Mouse (Mus musculus) CD4-positive helper T cell, adult 2 months (primary cell): ENCODE measurements at regions not wholly inside any gene's neighbourhood (a gene's known extent, or its start where the extent isn't known, plus 50 kb on each side); places are given as distances from the start of the nearest gene placed in this dataset.

Source experiments
- DNase-seq: peaks from one replicate; pipeline ENCODE4 v3.0.0-alpha.2; 2012; ENCODE audit warnings: low read depth, missing footprints, low spot score

DNA sequence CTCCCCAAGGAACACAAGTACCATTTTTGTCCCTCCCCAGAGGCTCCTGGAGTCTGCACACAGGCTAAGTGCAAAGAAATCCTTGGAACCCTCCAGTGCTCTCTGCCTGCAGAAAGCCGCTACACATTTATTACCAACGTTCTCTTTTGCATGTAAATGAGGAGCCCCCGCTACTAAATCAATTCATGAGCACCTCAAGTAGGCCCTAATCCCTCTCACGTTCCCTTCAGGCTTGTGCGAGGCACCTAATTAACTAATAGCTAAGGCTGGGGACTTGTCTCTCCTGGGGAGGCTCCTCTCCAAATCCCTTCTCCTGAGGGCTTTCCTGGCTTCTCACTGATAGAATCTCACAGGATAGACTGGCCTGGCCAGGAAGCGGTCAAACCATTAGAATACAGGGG lies 568.6 kb upstream of the Adam5 start:
- DNase-seq, result no peak

DNA sequence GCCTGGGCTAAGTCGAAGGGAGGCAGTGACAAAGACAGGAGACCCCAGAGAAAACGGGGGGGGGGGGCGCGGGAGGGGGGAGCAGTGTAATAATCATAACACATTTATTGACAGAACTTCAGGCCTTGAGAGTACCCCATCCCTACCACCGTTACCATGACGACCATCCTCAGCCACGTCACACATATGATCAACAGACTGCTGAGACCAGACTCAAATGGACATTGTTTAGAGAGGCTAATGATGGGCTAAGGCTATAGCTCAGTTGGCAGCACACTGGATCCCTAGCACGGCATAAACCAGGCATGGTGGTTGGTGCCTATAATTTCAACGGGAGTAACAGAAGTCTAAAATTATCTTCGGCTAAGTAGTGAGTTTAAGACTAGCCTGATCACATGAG lies 565.8 kb upstream of the Adam5 start:
- no peak for DNase-seq

DNA sequence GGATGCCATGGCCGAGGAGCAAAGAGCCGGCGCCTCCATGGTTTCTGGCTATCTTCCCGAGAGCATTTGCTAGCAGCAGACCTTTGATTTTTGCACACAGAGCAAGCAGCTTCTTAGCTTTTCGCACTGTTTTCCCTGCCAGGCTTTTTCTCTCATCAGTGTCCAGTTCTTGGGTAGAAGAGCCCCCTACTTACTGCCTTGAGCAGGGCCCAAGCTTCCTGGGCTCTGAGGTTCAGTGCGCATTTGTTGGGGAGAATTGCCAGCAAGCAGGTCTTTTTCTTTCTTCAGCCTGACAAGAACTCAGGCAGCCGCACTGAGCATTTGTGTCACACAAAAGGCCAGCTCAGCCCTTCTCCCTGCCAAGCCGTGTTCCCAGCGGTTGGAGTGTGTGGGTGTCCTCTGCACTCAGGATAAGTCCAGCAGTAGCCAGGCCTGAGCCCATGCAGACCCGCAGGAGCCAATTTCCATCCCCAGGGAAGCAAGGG lies 565.2 kb upstream of the Adam5 start:
- no peak for DNase-seq

DNA sequence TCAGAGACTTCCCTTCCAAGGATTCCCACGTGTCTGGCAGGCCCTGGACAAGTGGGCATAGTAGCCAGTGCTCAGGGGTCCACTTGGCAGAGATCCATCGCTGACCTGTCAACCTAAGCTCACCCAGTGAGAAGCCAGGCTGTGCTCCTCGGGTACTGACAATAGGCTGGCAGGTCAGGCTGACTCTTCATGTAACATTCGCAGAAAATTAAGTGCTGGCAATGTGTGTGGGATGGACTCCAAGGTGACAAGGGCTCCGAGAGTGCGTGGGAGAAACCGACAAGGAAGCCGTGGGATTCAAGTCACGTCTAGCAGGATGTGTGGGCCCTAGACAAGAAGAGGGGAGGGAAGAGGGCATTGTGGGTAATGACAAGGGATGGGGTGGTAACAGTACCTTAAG lies 564.6 kb upstream of the Adam5 start:
- no peak for DNase-seq

DNA sequence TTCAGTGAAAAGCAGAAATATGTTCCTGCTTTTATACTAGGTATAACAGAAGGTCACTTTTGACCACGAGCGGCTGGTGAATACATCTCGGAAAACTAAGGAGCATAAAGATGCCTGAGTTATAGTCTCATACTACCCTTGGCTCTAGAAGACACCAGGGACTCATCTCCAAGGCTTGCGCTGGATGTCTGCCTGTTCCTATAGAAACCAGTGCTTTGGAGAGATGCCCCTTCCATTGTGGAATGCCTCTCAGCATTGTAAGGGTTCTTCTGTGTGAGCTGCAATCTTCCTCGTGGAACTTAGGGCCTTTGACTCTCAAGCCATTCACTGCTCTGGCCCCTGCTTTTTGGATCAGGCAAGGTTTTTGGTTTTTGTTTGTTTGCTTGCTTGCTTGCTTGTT lies 561.0 kb upstream of the Adam5 start:
- DNase-seq, result no peak

DNA sequence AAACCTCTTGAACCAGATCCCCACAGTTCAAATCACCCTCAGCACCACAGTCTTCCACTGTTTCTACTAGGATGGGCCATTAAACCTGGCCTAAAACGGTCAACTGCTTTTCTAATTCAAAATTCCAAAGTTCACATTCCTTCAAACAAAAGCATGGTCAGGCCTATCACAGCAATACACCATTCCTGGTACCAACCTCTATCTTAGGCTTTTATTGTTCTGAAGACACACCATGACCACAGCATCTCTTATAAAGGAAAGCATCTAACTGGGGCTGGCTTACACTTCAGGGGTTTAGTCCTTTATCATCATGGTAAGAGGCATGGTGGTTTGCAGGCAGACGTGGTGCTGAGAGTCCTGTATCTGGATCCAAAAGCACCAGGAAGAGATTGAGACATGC lies 560.4 kb upstream of the Adam5 start:
- DNase-seq, result no peak

DNA sequence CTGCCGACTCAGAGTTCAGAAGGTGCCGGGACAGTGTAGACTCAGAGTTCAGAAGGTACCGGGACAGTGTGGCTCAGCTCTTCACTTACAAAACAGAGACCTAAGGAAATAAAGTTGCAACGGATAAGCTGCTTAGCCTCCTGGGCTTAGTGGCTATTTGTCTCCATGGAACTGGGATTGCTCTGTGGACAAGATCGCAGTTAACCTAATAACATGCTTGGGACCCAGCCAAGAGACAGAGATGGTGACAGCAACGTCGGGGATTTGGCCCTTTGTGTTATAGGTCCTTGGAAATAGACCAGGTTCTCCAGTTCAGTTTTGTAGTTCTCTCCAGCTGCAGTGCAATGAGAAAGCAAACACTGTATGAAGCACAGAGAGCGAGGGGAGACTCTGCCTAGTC lies 549.1 kb upstream of the Adam5 start:
- no peak for DNase-seq

DNA sequence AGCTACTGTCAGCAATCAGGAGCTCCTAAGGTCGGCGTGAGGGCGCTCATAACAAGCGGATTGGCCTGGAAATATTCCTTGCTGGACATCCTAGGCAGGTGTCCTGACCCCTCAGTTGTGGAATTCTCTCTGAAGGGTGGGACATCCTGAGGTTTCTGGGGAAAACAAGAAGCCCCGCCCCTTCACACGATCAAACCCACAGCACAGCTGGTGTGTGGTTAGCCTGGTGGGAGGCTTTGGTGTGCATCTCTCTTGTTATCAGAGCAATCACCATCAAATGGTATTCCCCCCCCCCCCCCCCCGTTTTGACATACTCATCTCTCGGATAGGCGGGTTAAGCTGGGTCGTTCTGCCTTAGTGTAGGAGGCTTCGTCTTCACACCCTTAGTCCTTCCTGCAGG lies 546.8 kb upstream of the Adam5 start:
- no peak for DNase-seq

DNA sequence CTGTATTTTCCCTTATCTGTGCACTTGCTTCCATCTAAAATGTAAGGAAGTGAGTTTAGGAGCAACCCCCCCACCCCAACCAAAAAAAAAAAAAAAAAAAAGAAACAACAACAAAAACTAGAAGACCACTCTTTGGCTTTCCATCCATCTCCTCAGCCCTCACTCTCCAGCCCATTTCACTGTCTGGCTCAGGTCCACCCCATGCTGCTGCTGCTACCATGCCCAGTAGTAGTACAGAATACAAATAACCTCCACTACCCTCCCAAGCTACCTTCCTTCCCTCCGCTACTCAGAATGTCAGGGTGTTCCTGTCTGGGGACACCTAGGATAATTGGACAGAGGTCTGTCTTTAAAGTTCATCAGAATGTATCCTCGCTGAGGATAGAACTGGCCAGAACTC lies 545.2 kb upstream of the Adam5 start:
- DNase-seq, result no peak

DNA sequence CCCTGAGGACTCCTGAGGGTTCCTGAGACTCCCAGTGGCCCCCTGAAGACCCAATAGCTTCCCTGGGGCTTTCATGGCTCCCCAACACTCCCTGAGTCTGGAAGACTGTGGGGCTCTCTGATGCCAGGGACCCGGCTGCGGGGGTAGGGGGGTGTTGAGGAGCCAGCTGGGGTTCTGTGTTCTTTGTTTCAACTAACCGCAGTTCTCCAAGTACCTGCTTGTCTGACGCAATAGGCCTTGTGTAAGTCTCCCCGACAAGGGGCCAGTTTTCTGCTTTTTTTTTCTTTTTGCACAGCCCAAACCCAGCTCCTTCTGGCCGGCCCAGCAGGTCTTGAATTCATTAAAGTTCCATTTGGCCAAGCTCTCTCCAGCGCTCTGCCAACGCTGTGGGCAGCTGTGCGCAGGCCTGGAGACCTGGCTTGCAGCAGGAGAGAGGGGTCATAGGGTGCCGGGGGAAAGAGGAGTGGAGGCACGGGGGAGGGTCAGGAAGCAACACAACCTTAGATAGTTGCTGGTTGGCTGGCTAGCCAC lies 544.5 kb upstream of the Adam5 start:
- no peak for DNase-seq

DNA sequence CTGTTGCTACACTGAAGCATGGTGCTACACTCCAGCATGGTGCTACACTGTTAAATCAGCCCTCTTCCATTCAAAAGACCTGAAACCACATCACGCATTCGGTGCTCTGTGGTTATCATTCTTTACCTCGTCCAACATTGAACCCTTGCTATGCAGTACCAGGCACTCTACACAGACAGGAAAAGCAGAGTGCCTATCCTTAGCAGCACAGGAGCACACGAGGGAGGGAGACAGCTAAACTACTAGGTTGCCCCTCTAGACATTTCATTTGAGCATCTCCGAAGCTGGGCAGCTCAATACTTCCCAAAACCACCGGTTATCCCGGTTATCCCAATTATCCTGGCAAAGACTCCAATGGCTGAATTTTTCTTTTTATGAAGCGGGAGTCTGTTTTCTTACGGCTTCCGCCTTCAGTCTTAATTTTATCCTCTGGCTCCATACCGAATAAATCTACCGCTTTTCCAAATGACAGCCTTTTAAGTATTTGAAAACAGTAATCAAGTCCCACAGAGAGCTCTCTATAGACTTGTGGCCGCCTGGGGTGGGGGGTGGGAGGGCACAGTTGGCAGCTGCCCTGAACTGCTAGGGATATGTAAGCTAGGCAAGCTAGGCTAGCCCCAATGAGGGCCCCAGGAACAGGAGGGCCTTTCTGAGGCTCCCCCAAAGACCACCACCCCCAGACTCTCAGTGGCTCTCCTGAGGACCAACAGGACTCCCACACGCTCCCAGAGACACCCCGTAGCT lies 543.8 kb upstream of the Adam5 start:
- no peak for DNase-seq

DNA sequence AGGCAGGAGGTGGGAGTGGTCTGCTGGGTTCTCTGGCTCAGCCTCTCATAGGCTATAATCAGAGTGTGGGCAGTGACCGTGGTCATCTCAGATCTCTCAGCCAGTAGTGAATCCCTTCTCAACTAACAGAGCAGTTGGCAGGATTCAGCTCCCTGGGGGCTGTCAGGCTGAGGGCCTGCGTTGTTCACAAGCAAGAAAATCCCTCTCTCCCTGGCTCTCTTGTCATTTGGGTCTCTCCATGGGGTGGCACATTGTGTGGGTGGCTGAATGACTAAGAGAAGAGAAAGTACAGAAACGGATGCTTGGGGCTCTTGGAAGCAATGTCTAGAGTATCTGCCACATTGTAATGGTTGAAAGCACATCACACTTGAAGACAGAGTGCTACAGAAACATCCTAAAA lies 542.0 kb upstream of the Adam5 start:
- DNase-seq, result no peak

DNA sequence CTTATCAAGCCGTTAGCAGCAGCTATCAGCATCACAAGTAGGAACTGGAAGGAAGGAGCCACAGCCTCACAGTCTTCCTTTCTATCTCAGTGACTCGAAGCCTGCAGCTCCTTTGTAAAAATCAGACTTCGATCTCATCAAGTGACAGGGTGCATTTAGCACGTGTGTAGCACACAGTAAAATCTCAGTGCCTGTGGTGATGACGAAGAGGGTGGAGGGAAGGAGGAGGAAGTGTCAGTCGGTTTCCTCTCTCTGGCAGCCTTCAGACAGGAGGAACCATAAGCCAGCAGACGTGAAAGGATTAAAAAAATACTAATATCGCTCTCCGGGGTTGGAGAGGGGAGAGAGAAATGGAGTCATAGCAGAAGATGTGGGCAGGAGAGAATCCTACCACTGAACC lies 538.5 kb upstream of the Adam5 start:
- DNase-seq, result peak; percentile 27

DNA sequence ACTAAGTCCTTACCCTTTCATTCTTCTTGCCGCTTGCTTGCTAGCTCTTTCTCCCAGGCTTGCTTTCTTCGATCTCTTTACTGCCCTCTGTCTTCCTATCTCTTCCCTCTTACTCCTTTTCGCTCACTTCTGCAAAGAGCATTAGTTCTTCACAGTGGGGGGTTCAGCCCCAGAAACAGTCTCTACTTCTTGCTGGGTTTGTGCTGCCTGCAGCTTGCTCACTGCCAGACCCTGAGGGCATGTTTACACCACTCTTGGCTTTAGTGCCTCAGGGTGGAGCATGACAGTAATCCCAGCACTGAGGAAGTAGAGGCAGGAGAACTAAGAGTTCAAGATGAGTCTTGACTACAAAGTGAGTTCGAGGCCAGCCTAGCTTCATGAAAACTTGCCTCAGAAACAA lies 538.0 kb upstream of the Adam5 start:
- no peak for DNase-seq

DNA sequence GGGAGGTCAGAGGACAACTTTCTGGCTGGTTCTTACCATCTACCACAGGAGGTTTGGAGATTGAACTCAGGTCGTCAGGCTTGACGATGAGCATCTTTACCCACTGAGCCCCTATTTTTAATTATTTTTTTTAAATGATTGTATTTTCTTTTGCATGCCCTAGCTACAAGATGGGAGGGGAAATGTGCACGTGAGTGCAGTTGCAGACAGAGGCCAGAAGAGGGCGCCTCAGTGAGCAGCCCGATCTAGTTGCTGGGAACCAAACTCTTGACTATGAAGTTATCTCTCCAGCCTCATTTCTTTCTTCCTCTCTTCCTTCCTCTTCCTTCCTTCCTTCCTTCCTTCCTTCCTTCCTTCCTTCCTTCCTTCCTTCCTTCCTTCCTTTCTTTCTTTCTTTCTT lies 537.3 kb upstream of the Adam5 start:
- no peak for DNase-seq

DNA sequence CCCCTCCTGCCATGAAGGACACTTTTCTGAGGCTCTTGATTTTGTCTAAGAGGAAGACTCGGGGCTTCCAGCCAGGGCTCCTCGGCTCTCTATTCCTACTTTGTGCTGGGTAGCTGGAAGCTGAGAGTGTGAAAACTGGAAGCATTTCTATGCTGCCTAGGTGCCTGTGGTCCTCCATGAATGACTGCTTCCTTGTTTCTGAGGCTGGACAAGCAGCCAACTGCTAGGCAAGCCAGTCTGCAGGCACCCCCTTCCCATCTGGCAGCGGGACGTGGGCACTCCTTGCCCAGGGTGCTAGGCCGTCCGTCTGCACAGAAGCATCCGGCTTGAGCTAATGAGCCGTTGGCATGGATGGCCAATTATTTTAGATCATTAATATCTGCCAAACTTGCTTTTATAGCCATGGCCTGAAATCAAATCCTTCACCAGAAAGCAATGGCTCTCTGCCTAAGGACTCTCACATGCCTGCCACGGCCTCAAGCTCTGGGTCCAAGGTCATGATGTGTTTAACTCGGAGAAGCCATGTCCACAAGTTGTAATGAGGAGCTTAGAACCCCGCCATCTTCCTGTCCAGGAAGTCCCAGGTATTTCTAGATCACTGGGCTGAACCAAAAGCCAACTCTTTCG lies 534.5 kb upstream of the Adam5 start:
- no peak for DNase-seq

DNA sequence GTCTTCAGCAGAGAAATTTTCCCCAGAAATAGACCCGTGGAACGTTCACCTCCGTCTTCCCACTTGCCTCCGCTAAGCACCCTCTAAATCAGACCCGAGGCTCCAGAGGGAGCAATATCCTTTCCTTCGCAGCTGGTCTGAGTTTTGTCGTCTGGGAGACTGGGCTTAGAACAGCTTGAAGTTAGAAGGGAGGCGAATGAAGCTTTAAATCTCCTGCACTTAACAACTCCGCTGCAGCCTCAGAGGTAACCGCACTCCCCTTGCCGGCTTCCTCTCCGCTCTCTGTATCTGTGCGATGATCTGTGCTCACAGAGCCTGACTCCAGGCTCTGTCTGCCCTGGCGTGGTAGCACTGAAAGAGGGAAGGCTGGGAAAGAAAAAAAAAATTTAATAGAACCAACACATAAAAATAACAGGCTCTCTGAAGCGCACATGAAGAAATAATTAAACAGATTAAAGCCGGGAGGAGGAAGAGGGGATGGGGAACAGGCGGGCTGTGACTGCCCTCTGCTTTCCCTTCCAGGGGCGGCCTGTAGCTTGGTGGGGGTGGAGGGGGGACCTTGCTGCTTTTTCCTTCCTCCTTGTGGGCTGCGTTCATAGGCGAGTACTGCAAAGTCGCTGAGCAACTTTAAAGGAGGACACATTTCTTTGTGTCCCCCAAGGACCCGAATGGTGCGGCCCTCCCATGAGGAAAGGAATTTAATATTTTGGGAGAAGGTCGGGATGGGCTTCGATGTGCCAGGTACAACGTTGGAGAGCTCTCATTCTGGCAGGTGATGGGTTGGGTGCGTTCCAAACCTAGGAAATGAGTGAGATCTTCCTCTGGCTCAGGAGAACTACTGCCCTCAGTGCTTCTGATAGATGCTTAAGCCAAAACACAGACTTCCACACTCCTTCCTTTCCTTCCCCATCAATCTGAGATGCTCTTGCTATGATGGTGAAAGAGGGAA lies 529.9 kb upstream of the Adam5 start:
- DNase-seq, result no peak

DNA sequence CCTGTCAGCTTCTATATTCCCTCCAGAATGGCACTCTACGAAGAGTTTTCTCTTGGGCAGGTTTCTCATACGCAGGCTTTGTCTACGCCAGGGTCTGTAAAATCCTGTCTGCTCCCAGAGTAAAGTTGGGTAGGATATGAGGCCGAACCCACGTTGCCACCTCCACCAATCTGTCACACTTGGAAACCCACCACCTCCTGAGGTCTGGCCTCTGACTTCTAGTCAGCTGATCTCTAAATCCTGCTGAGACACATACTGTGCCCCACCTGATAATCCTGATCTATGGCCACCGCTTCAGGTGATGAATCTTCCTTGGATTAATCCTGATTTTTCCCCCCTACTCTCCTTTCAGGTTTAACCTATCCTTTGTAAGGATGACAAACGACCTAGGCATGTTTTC lies 529.2 kb upstream of the Adam5 start:
- DNase-seq, result no peak

DNA sequence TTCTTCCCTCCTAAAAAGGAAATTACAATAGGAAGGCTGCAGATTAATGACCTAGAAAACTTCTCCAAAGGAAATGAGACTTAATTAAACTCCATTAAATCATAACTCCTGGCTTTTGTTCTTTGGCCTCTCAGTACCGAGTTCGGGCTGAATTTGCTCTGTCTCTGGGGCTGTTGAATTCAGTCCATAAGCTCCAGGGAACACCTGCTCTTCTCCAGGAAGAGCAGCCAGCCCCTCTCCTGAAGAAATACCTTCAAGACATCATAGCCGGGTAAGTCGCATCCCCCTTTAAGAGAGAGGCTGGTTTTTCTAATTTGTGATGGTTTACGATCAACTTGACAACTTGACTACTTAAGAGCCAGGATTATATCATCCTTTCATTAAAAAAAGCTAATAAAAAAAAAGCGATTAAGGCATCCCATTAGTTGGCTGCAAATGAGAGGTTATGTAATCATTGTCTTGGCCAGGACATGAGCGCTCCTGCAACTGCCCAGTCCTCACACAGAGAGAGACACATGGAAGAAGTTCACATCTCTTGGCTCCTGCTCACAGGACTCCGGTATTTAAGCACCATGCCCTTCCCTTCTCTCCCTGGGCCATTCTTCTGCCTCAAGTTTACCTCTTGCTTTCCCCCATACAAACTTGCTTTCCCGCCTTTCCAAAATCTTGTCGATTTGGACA lies 524.0 kb upstream of the Adam5 start:
- no peak for DNase-seq

DNA sequence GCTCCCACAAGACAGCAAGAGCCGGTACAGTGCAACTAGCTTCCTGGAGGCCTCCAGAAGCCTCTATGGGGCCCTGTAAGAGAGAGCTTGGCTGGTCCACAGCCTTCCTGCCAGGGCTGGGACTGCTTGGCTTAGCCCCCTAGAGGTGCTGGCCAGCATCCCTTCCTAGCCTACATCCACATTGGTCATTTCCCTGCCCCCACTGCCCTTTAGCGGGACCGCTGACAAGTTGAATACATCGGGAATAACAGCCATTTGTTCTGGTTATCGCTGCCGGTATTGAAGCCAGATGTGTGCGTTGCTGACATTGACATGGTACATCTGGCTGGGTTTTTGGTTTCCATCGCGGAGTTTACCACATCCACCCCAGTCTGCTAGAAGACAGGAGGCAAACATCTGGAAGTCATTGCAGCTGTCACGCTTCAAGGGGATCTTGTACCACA lies 519.0 kb upstream of the Adam5 start:
- no peak for DNase-seq

DNA sequence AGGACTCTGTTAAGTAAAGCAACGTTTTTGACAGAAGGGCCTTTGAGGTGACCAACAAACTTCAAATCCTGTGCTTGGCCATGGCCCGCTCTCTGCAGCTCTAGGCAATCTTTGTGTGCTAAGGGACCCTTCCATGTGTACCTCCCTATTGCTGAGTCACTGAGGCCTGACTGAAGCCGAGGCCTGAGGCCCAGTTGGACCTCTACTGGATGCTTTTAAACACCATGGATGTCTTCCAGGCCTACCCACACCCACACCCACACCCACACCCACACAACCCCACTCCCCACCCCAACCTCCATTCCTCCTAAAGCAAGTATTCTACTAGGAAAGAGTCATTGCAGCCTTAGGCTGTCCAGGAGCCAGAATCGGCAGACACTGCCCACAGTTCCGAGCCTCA lies 518.3 kb upstream of the Adam5 start:
- no peak for DNase-seq

DNA sequence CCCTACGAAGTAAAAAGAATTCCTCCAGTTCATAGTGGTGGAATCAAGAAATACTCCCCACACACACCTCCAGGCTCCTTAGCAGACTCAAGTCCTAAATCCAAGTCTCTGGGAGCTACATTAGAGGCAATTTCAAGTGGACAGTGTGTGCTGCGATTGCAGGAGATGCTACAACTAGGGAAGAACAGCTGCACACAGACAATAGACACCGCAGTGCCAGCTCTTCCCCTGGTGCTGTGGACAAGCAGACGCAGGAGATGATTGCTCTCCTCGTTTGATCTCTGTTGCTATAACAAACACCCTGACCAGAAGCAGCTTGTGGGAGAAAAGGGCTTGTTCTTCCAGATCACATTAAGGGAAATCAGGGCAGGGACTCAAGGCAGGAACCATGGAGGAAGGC lies 517.1 kb upstream of the Adam5 start:
- DNase-seq, result no peak
